Mouse (Mus musculus): ENCODE results near the gene Tbx1. TPM values are rescaled to one million over a fixed set of nuclear protein-coding genes. Genes with fewer than 3 reads are reported as not detected.

Gene Tbx1
- polyA plus RNA-seq (2015; fragmentation: Nextera tagmentation; extraction: Ambion mirVana) = 0.26 and 0.32 TPM in 2 replicates

- Histone ChIP-seq H3K27ac (ENCODE audit: low read length) (no peak within 1 kb of the TSS), H3K9me3 (ENCODE audit: low read length) (no peaks in the 10 kb centered on the region), H3K4me2 (replicated peaks; ENCODE audit: low read depth, low read length) (peak within 1 kb of the TSS; percentile 49), H3K4me3 (ENCODE audit: low read length) (peak within 1 kb of the TSS; percentile 36), H3K9ac (replicated peaks; ENCODE audit: low read length) (0 out of 2 replicates have a peak within 1 kb of the TSS, but pooled peaks have one; percentile 9), H3K27me3 (ENCODE audit: insufficient read depth, low read length) (peaks cover 94% of the 10 kb centered on the region), H3K4me1 (ENCODE audit: insufficient read depth, low read length) (peaks cover 42% of the 10 kb centered on the region), H3K36me3 (ENCODE audit: insufficient read depth, low read length) (no peaks in the 10 kb centered on the region)
- 4% methylated on average over 48 of the region's 48 CpGs for WGBS
- peak; percentile 24; the same call in 1 of the 2 replicates for ATAC-seq (ENCODE audit: low FRiP score, low TSS enrichment)
Observed at GRCm38 (mm10) chr16:18589804-18590790, at the start of gene Tbx1. TSS of gene Tbx1 (minus strand) at chr16:18590671.

- no peak overlapping the region for H3K9ac ChIP-seq (replicated peaks; ENCODE audit: low read length)
- H3K27ac ChIP-seq (ENCODE audit: low read length) = no peak overlapping the region
- no peaks in the 10 kb centered on the region for H3K4me1 ChIP-seq (ENCODE audit: insufficient read depth, low read length)
- WGBS = 90% methylated on average over 1 of the region's 1 CpGs
- ATAC-seq (ENCODE audit: low FRiP score, low TSS enrichment) = no peak
- H3K4me2 ChIP-seq (replicated peaks; ENCODE audit: low read depth, low read length) = no peak overlapping the region
- no peaks in the 10 kb centered on the region for H3K27me3 ChIP-seq (ENCODE audit: insufficient read depth, low read length)
- no peaks in the 10 kb centered on the region for H3K36me3 ChIP-seq (ENCODE audit: insufficient read depth, low read length)
- H3K9me3 ChIP-seq (ENCODE audit: low read length) = no peaks in the 10 kb centered on the region
- H3K4me3 ChIP-seq (ENCODE audit: low read length) = no peak overlapping the region
Observed at GRCm38 (mm10) chr16:18639382-18639929, 49.0 kb upstream of the Tbx1 start.

GRCm38 (mm10) chr16:18638396-18638795 is 47.9 kb upstream of the Tbx1 start:
- ATAC-seq (ENCODE audit: low FRiP score, low TSS enrichment) = no peak
- Histone ChIP-seq H3K27me3 (ENCODE audit: insufficient read depth, low read length) (no peaks in the 10 kb centered on the region), H3K27ac (ENCODE audit: low read length) (no peak overlapping the region), H3K36me3 (ENCODE audit: insufficient read depth, low read length) (no peaks in the 10 kb centered on the region), H3K9ac (replicated peaks; ENCODE audit: low read length) (no peak overlapping the region), H3K9me3 (ENCODE audit: low read length) (no peaks in the 10 kb centered on the region), H3K4me3 (ENCODE audit: low read length) (no peak overlapping the region), H3K4me2 (replicated peaks; ENCODE audit: low read depth, low read length) (no peak overlapping the region), H3K4me1 (ENCODE audit: insufficient read depth, low read length) (no peaks in the 10 kb centered on the region)
- 47% methylated on average over 2 of the region's 2 CpGs for WGBS

- H3K27me3 ChIP-seq (ENCODE audit: insufficient read depth, low read length) = no peaks in the 10 kb centered on the region
- no peak overlapping the region for H3K4me3 ChIP-seq (ENCODE audit: low read length)
- H3K9me3 ChIP-seq (ENCODE audit: low read length) = no peaks in the 10 kb centered on the region
- no peaks in the 10 kb centered on the region for H3K4me1 ChIP-seq (ENCODE audit: insufficient read depth, low read length)
- H3K9ac ChIP-seq (replicated peaks; ENCODE audit: low read length) = no peak overlapping the region
- H3K36me3 ChIP-seq (ENCODE audit: insufficient read depth, low read length) = no peaks in the 10 kb centered on the region
- 40% methylated on average over 3 of the region's 3 CpGs for WGBS
- H3K27ac ChIP-seq (ENCODE audit: low read length) = no peak overlapping the region
- ATAC-seq (ENCODE audit: low FRiP score, low TSS enrichment) = 0 out of 2 replicates have a peak, but pooled peaks have one; percentile 39
- H3K4me2 ChIP-seq (replicated peaks; ENCODE audit: low read depth, low read length) = no peak overlapping the region
Observed at GRCm38 (mm10) chr16:18636804-18637203, 46.3 kb upstream of the Tbx1 start.

GRCm38 (mm10) chr16:18636401-18636800 is 45.9 kb upstream of the Tbx1 start:
- Histone ChIP-seq H3K9ac (replicated peaks; ENCODE audit: low read length) (no peak overlapping the region), H3K27ac (ENCODE audit: low read length) (no peak overlapping the region), H3K4me1 (ENCODE audit: insufficient read depth, low read length) (no peaks in the 10 kb centered on the region), H3K27me3 (ENCODE audit: insufficient read depth, low read length) (no peaks in the 10 kb centered on the region), H3K9me3 (ENCODE audit: low read length) (no peaks in the 10 kb centered on the region), H3K4me3 (ENCODE audit: low read length) (no peak overlapping the region), H3K36me3 (ENCODE audit: insufficient read depth, low read length) (no peaks in the 10 kb centered on the region), H3K4me2 (replicated peaks; ENCODE audit: low read depth, low read length) (no peak overlapping the region)
- 42% methylated on average over 5 of the region's 5 CpGs for WGBS
- peak; percentile 44; the same call in 1 of the 2 replicates for ATAC-seq (ENCODE audit: low FRiP score, low TSS enrichment)

- Histone ChIP-seq H3K36me3 (ENCODE audit: insufficient read depth, low read length) (no peaks in the 10 kb centered on the region), H3K27ac (ENCODE audit: low read length) (no peak overlapping the region), H3K4me3 (ENCODE audit: low read length) (no peak overlapping the region), H3K9me3 (ENCODE audit: low read length) (no peaks in the 10 kb centered on the region), H3K4me2 (replicated peaks; ENCODE audit: low read depth, low read length) (no peak overlapping the region), H3K27me3 (ENCODE audit: insufficient read depth, low read length) (no peaks in the 10 kb centered on the region), H3K9ac (replicated peaks; ENCODE audit: low read length) (no peak overlapping the region), H3K4me1 (ENCODE audit: insufficient read depth, low read length) (peaks cover 7% of the 10 kb centered on the region)
- WGBS = 25% methylated on average over 1 of the region's 1 CpGs
- no peak for ATAC-seq (ENCODE audit: low FRiP score, low TSS enrichment)
Observed at GRCm38 (mm10) chr16:18633333-18633732, 42.9 kb upstream of the Tbx1 start.

GRCm38 (mm10) chr16:18632816-18633215 is 42.3 kb upstream of the Tbx1 start:
- H3K27ac ChIP-seq (ENCODE audit: low read length) = no peak overlapping the region
- H3K4me2 ChIP-seq (replicated peaks; ENCODE audit: low read depth, low read length) = no peak overlapping the region
- no peak overlapping the region for H3K9ac ChIP-seq (replicated peaks; ENCODE audit: low read length)
- WGBS = 45% methylated on average over 2 of the region's 2 CpGs
- H3K4me1 ChIP-seq (ENCODE audit: insufficient read depth, low read length) = peaks cover 7% of the 10 kb centered on the region
- H3K36me3 ChIP-seq (ENCODE audit: insufficient read depth, low read length) = no peaks in the 10 kb centered on the region
- no peak overlapping the region for H3K4me3 ChIP-seq (ENCODE audit: low read length)
- no peak for ATAC-seq (ENCODE audit: low FRiP score, low TSS enrichment)
- peaks cover 3% of the 10 kb centered on the region; the same call in 1 of the 2 replicates for H3K27me3 ChIP-seq (ENCODE audit: insufficient read depth, low read length)
- no peaks in the 10 kb centered on the region for H3K9me3 ChIP-seq (ENCODE audit: low read length)

GRCm38 (mm10) chr16:18632059-18632458 is 41.6 kb upstream of the Tbx1 start:
- Histone ChIP-seq H3K36me3 (ENCODE audit: insufficient read depth, low read length) (no peaks in the 10 kb centered on the region), H3K4me1 (ENCODE audit: insufficient read depth, low read length) (peaks cover 7% of the 10 kb centered on the region), H3K27me3 (ENCODE audit: insufficient read depth, low read length) (peaks cover 10% of the 10 kb centered on the region; the same call in 1 of the 2 replicates), H3K27ac (ENCODE audit: low read length) (no peak overlapping the region), H3K4me3 (ENCODE audit: low read length) (no peak overlapping the region), H3K9me3 (ENCODE audit: low read length) (no peaks in the 10 kb centered on the region), H3K4me2 (replicated peaks; ENCODE audit: low read depth, low read length) (no peak overlapping the region), H3K9ac (replicated peaks; ENCODE audit: low read length) (no peak overlapping the region)
- WGBS = 44% methylated on average over 3 of the region's 3 CpGs
- no peak for ATAC-seq (ENCODE audit: low FRiP score, low TSS enrichment)

- Histone ChIP-seq H3K9me3 (ENCODE audit: low read length) (no peaks in the 10 kb centered on the region), H3K4me1 (ENCODE audit: insufficient read depth, low read length) (peaks cover 15% of the 10 kb centered on the region), H3K27me3 (ENCODE audit: insufficient read depth, low read length) (peaks cover 19% of the 10 kb centered on the region), H3K4me3 (ENCODE audit: low read length) (no peak overlapping the region), H3K36me3 (ENCODE audit: insufficient read depth, low read length) (no peaks in the 10 kb centered on the region), H3K9ac (replicated peaks; ENCODE audit: low read length) (no peak overlapping the region), H3K27ac (ENCODE audit: low read length) (no peak overlapping the region), H3K4me2 (replicated peaks; ENCODE audit: low read depth, low read length) (no peak overlapping the region)
- 61% methylated on average over 7 of the region's 7 CpGs for WGBS
- ATAC-seq (ENCODE audit: low FRiP score, low TSS enrichment) = no peak
Observed at GRCm38 (mm10) chr16:18631141-18631540, 40.7 kb upstream of the Tbx1 start.

- ATAC-seq (ENCODE audit: low FRiP score, low TSS enrichment) = no peak
- H3K4me2 ChIP-seq (replicated peaks; ENCODE audit: low read depth, low read length) = peak overlapping the region; percentile 96
- peaks cover 20% of the 10 kb centered on the region for H3K4me1 ChIP-seq (ENCODE audit: insufficient read depth, low read length)
- peak overlapping the region; percentile 77 for H3K9ac ChIP-seq (replicated peaks; ENCODE audit: low read length)
- no peaks in the 10 kb centered on the region for H3K36me3 ChIP-seq (ENCODE audit: insufficient read depth, low read length)
- H3K9me3 ChIP-seq (ENCODE audit: low read length) = no peaks in the 10 kb centered on the region
- 61% methylated on average over 5 of the region's 5 CpGs for WGBS
- H3K4me3 ChIP-seq (ENCODE audit: low read length) = peak overlapping the region; percentile 80
- H3K27me3 ChIP-seq (ENCODE audit: insufficient read depth, low read length) = peaks cover 28% of the 10 kb centered on the region
- no peak overlapping the region for H3K27ac ChIP-seq (ENCODE audit: low read length)
Observed at GRCm38 (mm10) chr16:18630291-18630690, 39.8 kb upstream of the Tbx1 start.

Data from kidney, embryonic 16.5 days (tissue).